10 mouse cellular contexts compared by ENCODE assay signal in genomic region chr2:18695163-18695562, GRCm38 (mm10). TPM values are rescaled to one million over a fixed set of nuclear protein-coding genes. Genes with fewer than 3 reads are reported as not detected.
DNase-seq lines count a peak whose midpoint lies in the region; ATAC-seq and TF ChIP-seq lines count a peak whose summit lies in the region.
"Had no signal": no experiment of that assay in that cellular context is flagged by ENCODE, and none has a peak within 500 bp of the region (broad histone marks: within the 10 kb centered on the region; RNA-seq: fewer than 3 reads in every experiment).

No protein-coding gene starts in this region.

- 0 out of 2 replicates have a peak overlapping the region, but pooled peaks have one; percentile 82 for H3K4me2 ChIP-seq in forebrain, postnatal 0 days (ENCODE audit: low read depth)
- no peak overlapping the region for H3K4me2 ChIP-seq in forebrain, embryonic 15.5 days (replicated peaks)
- peak overlapping the region; percentile 98 for H3K4me2 ChIP-seq in liver, embryonic 11.5 days
- H3K4me2 ChIP-seq in myocyte (ENCODE audit: low read depth) = peak overlapping the region; percentile 89

- WGBS in forebrain, postnatal 0 days = 5% methylated on average over 8 of the region's 8 CpGs
- WGBS in forebrain, embryonic 15.5 days = 4% methylated on average over 8 of the region's 8 CpGs
- WGBS in liver, embryonic 11.5 days = 5% methylated on average over 8 of the region's 8 CpGs
- WGBS in embryonic facial prominence, embryonic 10.5 days = 1% methylated on average over 8 of the region's 8 CpGs

- H3K9ac ChIP-seq in forebrain, postnatal 0 days = no peak overlapping the region
- H3K9ac ChIP-seq in forebrain, embryonic 15.5 days (replicated peaks) = no peak overlapping the region
- no peak overlapping the region for H3K9ac ChIP-seq in liver, embryonic 11.5 days (ENCODE audit: low read depth, low read length)

- H3K79me2 ChIP-seq in myocyte (ENCODE audit: control insufficient read depth, insufficient read depth) = no peaks in the 10 kb centered on the region

- H3K27ac ChIP-seq in forebrain, postnatal 0 days (ENCODE audit: low read depth, low read length) = no peak overlapping the region
- H3K27ac ChIP-seq in forebrain, embryonic 15.5 days (replicated peaks) = no peak overlapping the region
- no peak overlapping the region for H3K27ac ChIP-seq in liver, embryonic 11.5 days (ENCODE audit: low read depth, low read length)
- H3K27ac ChIP-seq in embryonic facial prominence, embryonic 10.5 days (replicated peaks) = no peak overlapping the region

- H3K9me3 ChIP-seq in forebrain, postnatal 0 days (ENCODE audit: low read length) = no peaks in the 10 kb centered on the region
- H3K9me3 ChIP-seq in forebrain, embryonic 15.5 days = no peaks in the 10 kb centered on the region
- H3K9me3 ChIP-seq in liver, embryonic 11.5 days (ENCODE audit: control insufficient read depth, low read length) = no peaks in the 10 kb centered on the region
- H3K9me3 ChIP-seq in embryonic facial prominence, embryonic 10.5 days = no peaks in the 10 kb centered on the region

- TF ChIP-seq POLR2A in myocyte (IDR thresholded peaks at IDR 0.05; ENCODE audit: insufficient read length, low read depth) = no peak

- H3K4me3 ChIP-seq in forebrain, postnatal 0 days (ENCODE audit: low read depth, low read length) = no peak overlapping the region
- H3K4me3 ChIP-seq in forebrain, embryonic 15.5 days = no peak overlapping the region
- peak overlapping the region; percentile 68 for H3K4me3 ChIP-seq in liver, embryonic 11.5 days (ENCODE audit: low read depth, low read length)
- H3K4me3 ChIP-seq in embryonic facial prominence, embryonic 10.5 days = peak overlapping the region; percentile 71; the same call in 1 of the 2 replicates
- H3K4me3 ChIP-seq in myocyte = peak overlapping the region; percentile 40

- no peak for ATAC-seq in forebrain, postnatal 0 days
- no peak for ATAC-seq in forebrain, embryonic 15.5 days (replicated peaks)
- ATAC-seq in liver, embryonic 11.5 days (replicated peaks; ENCODE audit: low FRiP score) = no peak
- ATAC-seq in granulocyte monocyte progenitor cell, adult 5-6 weeks (replicated peaks; ENCODE audit: poor library complexity, severe bottlenecking) = no peak

- H3K27me3 ChIP-seq in forebrain, postnatal 0 days (ENCODE audit: insufficient read depth, low read length) = peaks cover 73% of the 10 kb centered on the region
- H3K27me3 ChIP-seq in forebrain, embryonic 15.5 days = peaks cover 59% of the 10 kb centered on the region
- peaks cover 88% of the 10 kb centered on the region for H3K27me3 ChIP-seq in liver, embryonic 11.5 days (replicated peaks; ENCODE audit: control insufficient read depth, insufficient read depth, low read length)
- peaks cover 92% of the 10 kb centered on the region for H3K27me3 ChIP-seq in embryonic facial prominence, embryonic 10.5 days (replicated peaks; ENCODE audit: low read depth, poor library complexity, severe bottlenecking)
- H3K27me3 ChIP-seq in myocyte (ENCODE audit: control insufficient read depth, insufficient read depth, insufficient read length) = no peaks in the 10 kb centered on the region

- no peak for DNase-seq in forebrain, postnatal 0 days
- no peak for DNase-seq in liver, embryonic 11.5 days (ENCODE audit: low spot score)
- no peak for DNase-seq in liver
- DNase-seq in embryonic facial prominence, embryonic 10.5 days (ENCODE audit: low spot score) = no peak
- no peak for DNase-seq in B cell, adult 2 months
- DNase-seq: adrenal gland, adult 2 months; cerebellum, postnatal 14 days had no signal

- no peaks in the 10 kb centered on the region for H3K36me3 ChIP-seq in forebrain, postnatal 0 days (ENCODE audit: insufficient read depth)
- H3K36me3 ChIP-seq in forebrain, embryonic 15.5 days = no peaks in the 10 kb centered on the region
- no peaks in the 10 kb centered on the region for H3K36me3 ChIP-seq in liver, embryonic 11.5 days (ENCODE audit: control insufficient read depth, insufficient read depth, low read length)
- no peaks in the 10 kb centered on the region for H3K36me3 ChIP-seq in embryonic facial prominence, embryonic 10.5 days (replicated peaks)
- H3K36me3 ChIP-seq in myocyte (ENCODE audit: control insufficient read depth, insufficient read depth) = no peaks in the 10 kb centered on the region

- no peak overlapping the region for H3ac ChIP-seq in myocyte (ENCODE audit: control insufficient read depth, insufficient read length)

- H3K4me1 ChIP-seq in forebrain, postnatal 0 days (ENCODE audit: insufficient read depth) = no peaks in the 10 kb centered on the region
- H3K4me1 ChIP-seq in forebrain, embryonic 15.5 days = peaks cover 26% of the 10 kb centered on the region
- peaks cover 8% of the 10 kb centered on the region; the same call in 1 of the 2 replicates for H3K4me1 ChIP-seq in liver, embryonic 11.5 days (replicated peaks; ENCODE audit: control insufficient read depth, insufficient read depth, low read length)
- peaks cover 21% of the 10 kb centered on the region for H3K4me1 ChIP-seq in embryonic facial prominence, embryonic 10.5 days

- TF ChIP-seq CTCF in forebrain, postnatal 0 days (IDR thresholded peaks at IDR 0.05; ENCODE audit: low read depth) = no peak

TF ChIP-seq in myocyte, 11 proteins besides CTCF, POLR2A, EP300 and RAD21:
- no peak for TF ChIP-seq USF1 (IDR thresholded peaks at IDR 0.05; ENCODE audit: low read depth)

RNA-seq across cellular contexts. Expression of gene Spag6, which starts 1.3 kb away (rescaled TPM):
- total RNA-seq in forebrain, postnatal 0 days (2014; rRNA removed) = not detected in 2 replicates
- 0.06 and 0.21 TPM in 2 replicates for polyA plus RNA-seq in forebrain, postnatal 0 days (2015; fragmentation: Nextera tagmentation; extraction: Ambion mirVana)
- 0.09 TPM in 1 of 2 replicates, not detected in the other for polyA plus RNA-seq in forebrain, embryonic 15.5 days (2015; fragmentation: Nextera tagmentation; extraction: Ambion mirVana)
- not detected in 2 replicates for polyA plus RNA-seq in liver, embryonic 11.5 days (2014; fragmentation: Nextera tagmentation; extraction: Ambion mirVana)
- polyA plus RNA-seq in embryonic facial prominence, embryonic 10.5 days (2016; fragmentation: Nextera tagmentation; extraction: Ambion mirVana) = 0.25 and 0.31 TPM in 2 replicates
- 0.62 TPM for polyA plus RNA-seq in myocyte (2012; fragmentation: generic; extraction: Trizol)
- total RNA-seq in granulocyte monocyte progenitor cell, adult 5-6 weeks (2014; fragmentation: Nextera tagmentation) = not detected in 2 replicates
- not detected in 2 replicates for total RNA-seq in granulocyte monocyte progenitor cell, adult 5-6 weeks (2017)
- polyA plus RNA-seq: adrenal gland, adult 2 months had no signal

RNA-seq across cellular contexts. Expression of gene Bmi1, which starts 18.3 kb away (rescaled TPM):
- 92.2 and 94.7 TPM in 2 replicates for total RNA-seq in forebrain, postnatal 0 days (2014; rRNA removed)
- polyA plus RNA-seq in forebrain, postnatal 0 days (2015; fragmentation: Nextera tagmentation; extraction: Ambion mirVana) = 17.4 and 21.4 TPM in 2 replicates
- polyA plus RNA-seq in forebrain, embryonic 15.5 days (2015; fragmentation: Nextera tagmentation; extraction: Ambion mirVana) = 38.0 and 39.8 TPM in 2 replicates
- 12.9 and 16.6 TPM in 2 replicates for polyA plus RNA-seq in liver, embryonic 11.5 days (2014; fragmentation: Nextera tagmentation; extraction: Ambion mirVana)
- polyA plus RNA-seq in embryonic facial prominence, embryonic 10.5 days (2016; fragmentation: Nextera tagmentation; extraction: Ambion mirVana) = 26.3 and 26.6 TPM in 2 replicates
- polyA plus RNA-seq in myocyte (2012; fragmentation: generic; extraction: Trizol) = 15.6 TPM
- 31.9 and 32.1 TPM in 2 replicates for total RNA-seq in granulocyte monocyte progenitor cell, adult 5-6 weeks (2014; fragmentation: Nextera tagmentation)
- total RNA-seq in granulocyte monocyte progenitor cell, adult 5-6 weeks (2017) = 26.6 and 41.9 TPM in 2 replicates

RNA-seq across cellular contexts. Expression of gene Commd3, which starts 23.0 kb away (rescaled TPM):
- 164 and 184 TPM in 2 replicates for total RNA-seq in forebrain, postnatal 0 days (2014; rRNA removed)
- 256 and 334 TPM in 2 replicates for polyA plus RNA-seq in forebrain, postnatal 0 days (2015; fragmentation: Nextera tagmentation; extraction: Ambion mirVana)
- polyA plus RNA-seq in forebrain, embryonic 15.5 days (2015; fragmentation: Nextera tagmentation; extraction: Ambion mirVana) = 263 and 266 TPM in 2 replicates
- polyA plus RNA-seq in liver, embryonic 11.5 days (2014; fragmentation: Nextera tagmentation; extraction: Ambion mirVana) = 132 and 138 TPM in 2 replicates
- polyA plus RNA-seq in embryonic facial prominence, embryonic 10.5 days (2016; fragmentation: Nextera tagmentation; extraction: Ambion mirVana) = 99.3 and 116 TPM in 2 replicates
- polyA plus RNA-seq in myocyte (2012; fragmentation: generic; extraction: Trizol) = 121 TPM
- total RNA-seq in granulocyte monocyte progenitor cell, adult 5-6 weeks (2014; fragmentation: Nextera tagmentation) = 107 and 136 TPM in 2 replicates
- total RNA-seq in granulocyte monocyte progenitor cell, adult 5-6 weeks (2017) = 205 and 217 TPM in 2 replicates

Comparison
In these comparisons a context has a peak if more than half of its experiments do, and no peak if none do; other contexts are left out.
1. H3K4me3 ChIP-seq: peak in liver, embryonic 11.5 days (single experiment), embryonic facial prominence, embryonic 10.5 days (single experiment) and myocyte (single experiment); none in forebrain, postnatal 0 days (single experiment) and forebrain, embryonic 15.5 days (single experiment).